31 mouse cellular contexts compared by ENCODE assay signal in genomic region chr17:3734286-3734685, GRCm38 (mm10). TPM values are rescaled to one million over a fixed set of nuclear protein-coding genes. Genes with fewer than 3 reads are reported as not detected.
A peak's percentile ranks its signal among the peaks of the same experiment; 100 is the strongest.
DNase-seq lines count a peak whose midpoint lies in the region.
"Had no signal": no experiment of that assay in that cellular context is flagged by ENCODE, and none has a peak within 500 bp of the region (broad histone marks: within the 10 kb centered on the region; RNA-seq: fewer than 3 reads in every experiment).

No protein-coding gene starts in this region.

- peak; percentile 65 for DNase-seq in adrenal gland, adult 2 months
- DNase-seq in adrenal gland, adult 18-20 months (ENCODE audit: low spot score in 2 of 2), result no peak
- DNase-seq in ovary, postnatal 36 days (ENCODE audit: low spot score), result peak; percentile 29
- DNase-seq in ovary, postnatal 14 days (ENCODE audit: low spot score), result no peak
- DNase-seq in adrenal gland, postnatal 14 days, result peak; percentile 33
- no peak for DNase-seq in layer of hippocampus, postnatal 36 days
- DNase-seq: B cell, adult 2 months; cerebellum, adult 18-20 months; cerebellum, adult 9-10 months; cerebellum, postnatal 14 days; gastrocnemius, postnatal 10 days; gastrocnemius, postnatal 36 days; heart, adult 2 months; heart, postnatal 14 days; heart, postnatal 4 days had no signal

RNA-seq across cellular contexts. Expression of gene Nox3, which starts 38.2 kb away (rescaled TPM):
- not detected for total RNA-seq in adrenal gland, adult 2 months (2021)
- polyA plus RNA-seq in adrenal gland, adult 2 months (2012; rRNA removed), result not detected in 2 replicates
- not detected for total RNA-seq in adrenal gland, adult 18-20 months (2021)
- not detected in 2 replicates for total RNA-seq in adrenal gland, postnatal 14 days (2021)
- not detected for total RNA-seq in layer of hippocampus, postnatal 36 days (2021)
- total RNA-seq: CH12.LX; G1E; gastrocnemius, adult 18-20 months; gastrocnemius, postnatal 10 days; gastrocnemius, postnatal 36 days; granulocyte monocyte progenitor cell, adult 5-6 weeks; heart, adult 2 months; heart, postnatal 14 days; heart, postnatal 4 days; hindbrain, postnatal 0 days had no signal
- polyA plus RNA-seq: embryonic facial prominence, embryonic 11.5 days; forebrain, embryonic 10.5 days; forebrain, embryonic 13.5 days; forebrain, embryonic 16.5 days; G1E; heart, adult 2 months; heart, embryonic 10.5 days; heart, embryonic 13.5 days; heart, embryonic 16.5 days; hindbrain, embryonic 14.5 days; hindbrain, postnatal 0 days; inflammation-experienced regulatory T-cells, adult 6 months; intestine, embryonic 16.5 days; Patski had no signal

Comparison
In these comparisons a context has a peak if more than half of its experiments do, and no peak if none do; other contexts are left out.
1. DNase-seq: peak in adrenal gland, adult 2 months (single experiment), ovary, postnatal 36 days (single experiment) and adrenal gland, postnatal 14 days (single experiment); none in adrenal gland, adult 18-20 months (0 of 2), ovary, postnatal 14 days (single experiment) and layer of hippocampus, postnatal 36 days (0 of 2).